Mouse (Mus musculus): ENCODE results near the gene Sptb. TPM values are rescaled to one million over a fixed set of nuclear protein-coding genes. Genes with fewer than 3 reads are reported as not detected.

Sptb gene
- total RNA-seq, 1 experiment from 2014 or later: 0.76 TPM

GRCm38 (mm10) chr12:76556187-76556586 is 154.2 kb downstream of the Sptb start:
- ATAC-seq (replicated peaks; ENCODE audit: insufficient number of reproducible peaks, low FRiP score, low TSS enrichment, poor library complexity, severe bottlenecking): no peak

DNA sequence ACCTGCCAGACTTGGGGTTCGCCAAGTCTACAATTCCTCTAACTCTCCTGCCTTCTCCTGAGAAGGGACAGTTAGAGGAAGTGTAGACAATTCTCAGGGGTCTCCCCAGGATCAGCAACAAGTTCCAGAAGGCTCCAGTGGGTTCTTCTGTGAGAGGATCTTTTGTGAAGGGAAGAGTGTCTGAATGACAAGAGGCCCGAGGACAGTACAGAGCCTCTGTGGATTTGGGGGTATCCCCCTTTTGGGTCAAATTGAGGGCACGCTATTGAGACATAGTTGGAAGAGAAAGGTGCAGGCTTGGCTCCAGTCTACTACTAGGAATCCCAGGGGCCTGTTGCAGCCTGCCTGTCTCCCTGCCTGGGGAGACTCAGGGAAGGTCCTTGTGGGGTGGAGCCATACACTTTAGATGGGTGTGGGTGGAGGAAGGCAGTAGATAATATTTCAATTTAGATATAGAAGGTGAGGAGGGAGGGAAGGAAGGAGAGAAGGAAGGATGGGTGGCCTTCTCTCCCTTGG is 155.4 kb downstream of the Sptb start:
- ATAC-seq (replicated peaks; ENCODE audit: insufficient number of reproducible peaks, low FRiP score, low TSS enrichment, poor library complexity, severe bottlenecking): no peak

- no peak for ATAC-seq (replicated peaks; ENCODE audit: insufficient number of reproducible peaks, low FRiP score, low TSS enrichment, poor library complexity, severe bottlenecking)
Measured at GRCm38 (mm10) chr12:76554392-76554791, 156.0 kb downstream of the Sptb start.

- ATAC-seq (replicated peaks; ENCODE audit: insufficient number of reproducible peaks, low FRiP score, low TSS enrichment, poor library complexity, severe bottlenecking): no peak
Measured at GRCm38 (mm10) chr12:76553917-76554316, 156.4 kb downstream of the Sptb start.

DNA sequence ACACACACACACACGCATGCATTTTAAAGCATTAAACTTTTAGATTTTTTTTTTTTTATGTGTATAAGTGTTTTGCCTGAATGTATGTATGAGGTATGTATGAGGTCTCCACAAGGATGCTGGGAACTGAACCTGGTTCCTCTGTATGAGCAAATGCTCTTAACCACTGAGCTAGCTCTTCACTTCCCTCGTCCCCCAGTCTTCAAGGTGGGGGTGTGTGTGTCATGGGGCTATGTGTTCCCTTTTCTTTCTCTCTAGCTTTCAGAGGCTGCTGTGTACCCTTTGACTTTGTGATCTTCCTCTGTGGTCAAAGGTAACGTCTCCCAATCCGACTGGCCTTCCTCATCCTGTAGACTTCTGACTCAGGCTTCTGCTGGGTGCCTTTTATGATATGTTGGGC is 157.4 kb downstream of the Sptb start:
- peak; percentile 70 for ATAC-seq (replicated peaks; ENCODE audit: insufficient number of reproducible peaks, low FRiP score, low TSS enrichment, poor library complexity, severe bottlenecking)

- peak; percentile 67 for ATAC-seq (replicated peaks; ENCODE audit: insufficient number of reproducible peaks, low FRiP score, low TSS enrichment, poor library complexity, severe bottlenecking)
Measured at GRCm38 (mm10) chr12:76552321-76552720, 158.0 kb downstream of the Sptb start.

DNA sequence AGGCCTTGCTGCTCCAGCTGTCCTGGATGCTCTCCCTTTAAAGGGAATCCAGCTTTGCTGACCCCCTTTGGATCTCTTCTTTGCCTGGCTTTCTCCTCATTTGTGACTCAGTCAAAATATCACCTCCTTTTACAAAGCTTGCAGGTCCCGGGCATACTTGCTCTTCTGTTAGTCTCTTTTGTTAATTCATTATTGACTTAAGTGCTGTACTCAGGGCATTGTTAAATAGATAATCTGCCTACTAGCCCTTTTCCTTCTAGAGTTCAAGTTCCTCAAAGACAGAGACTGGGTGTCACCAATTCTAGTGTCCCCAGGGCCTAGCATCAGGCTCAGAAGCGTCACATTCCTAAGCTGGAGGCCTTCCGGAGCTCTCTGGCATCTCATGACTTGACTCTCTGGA is 161.1 kb downstream of the Sptb start:
- ATAC-seq (replicated peaks; ENCODE audit: insufficient number of reproducible peaks, low FRiP score, low TSS enrichment, poor library complexity, severe bottlenecking): no peak

DNA sequence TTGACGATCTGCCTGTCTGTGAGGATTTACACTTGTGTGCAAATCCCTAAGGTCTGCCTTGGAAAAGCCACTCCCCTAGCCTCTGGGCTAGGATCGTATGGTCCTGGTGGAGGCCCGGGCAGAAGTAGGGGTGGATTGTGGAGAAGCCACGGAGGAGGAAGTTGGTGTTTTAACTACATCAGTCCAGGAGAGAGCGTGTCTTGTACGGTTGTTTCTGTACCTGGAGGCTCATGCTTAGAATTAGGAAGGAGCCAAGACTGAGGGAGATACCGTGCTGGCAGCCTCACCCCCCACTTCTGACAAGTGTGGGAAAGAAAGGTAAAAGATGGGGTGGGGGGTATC is 162.3 kb downstream of the Sptb start:
- ATAC-seq (replicated peaks; ENCODE audit: insufficient number of reproducible peaks, low FRiP score, low TSS enrichment, poor library complexity, severe bottlenecking): no peak

DNA sequence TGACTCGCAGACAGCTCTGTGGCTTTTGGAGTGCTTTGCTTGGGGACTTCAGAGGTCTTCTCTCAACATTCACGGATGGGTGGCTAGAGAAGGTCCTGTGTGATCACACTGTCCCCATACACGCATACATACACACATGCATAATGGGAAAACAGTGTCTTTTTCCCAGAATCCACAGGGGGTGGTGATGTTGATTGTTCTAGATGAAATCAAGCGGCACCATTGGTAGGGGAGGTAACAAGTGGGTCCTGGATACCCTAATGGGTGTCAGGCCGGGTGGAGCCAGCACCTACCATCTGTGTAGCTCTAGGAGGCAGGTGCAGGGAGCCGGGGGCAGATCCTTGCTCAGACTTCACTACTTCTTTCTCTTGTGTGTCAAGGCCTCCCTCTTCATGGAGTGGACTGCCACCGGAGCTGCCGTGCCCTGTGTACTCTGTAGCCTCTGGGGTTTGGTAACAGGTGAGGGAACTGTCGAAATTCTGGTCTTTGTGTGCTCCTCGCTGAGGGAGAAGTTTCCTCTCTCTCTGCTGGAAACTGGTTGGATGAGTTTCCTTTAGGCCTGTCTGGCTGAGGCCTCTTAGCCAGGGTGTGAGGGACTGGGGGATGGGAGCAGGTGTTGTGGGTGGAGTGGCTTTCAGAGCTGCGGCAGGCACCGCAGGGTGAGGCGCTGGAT is 162.8 kb downstream of the Sptb start:
- no peak for ATAC-seq (replicated peaks; ENCODE audit: insufficient number of reproducible peaks, low FRiP score, low TSS enrichment, poor library complexity, severe bottlenecking)

- no peak for ATAC-seq (replicated peaks; ENCODE audit: insufficient number of reproducible peaks, low FRiP score, low TSS enrichment, poor library complexity, severe bottlenecking)
Measured at GRCm38 (mm10) chr12:76546383-76547276, 163.7 kb downstream of the Sptb start.

GRCm38 (mm10) chr12:76545786-76546370 is 164.5 kb downstream of the Sptb start:
- no peak for ATAC-seq (replicated peaks; ENCODE audit: insufficient number of reproducible peaks, low FRiP score, low TSS enrichment, poor library complexity, severe bottlenecking)

DNA sequence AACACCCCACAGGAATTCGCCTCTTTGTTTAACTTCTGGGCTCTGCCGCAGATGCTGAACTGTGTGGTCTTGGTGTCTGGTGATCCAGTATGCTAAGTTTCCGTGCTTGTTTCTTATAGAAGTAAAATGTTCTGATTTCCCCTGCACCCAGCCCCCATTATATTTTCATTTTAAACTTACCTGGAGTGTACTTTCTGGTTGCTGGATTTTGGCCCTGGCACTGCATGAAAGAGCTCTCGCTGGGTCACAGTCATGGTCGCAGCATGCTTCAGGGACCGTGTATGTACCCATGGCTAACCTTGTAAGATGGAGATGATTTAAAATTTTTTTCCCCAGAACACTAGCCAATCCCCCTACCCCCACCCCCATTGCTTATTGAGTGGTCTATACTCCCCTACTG is 168.5 kb downstream of the Sptb start:
- no peak for ATAC-seq (replicated peaks; ENCODE audit: insufficient number of reproducible peaks, low FRiP score, low TSS enrichment, poor library complexity, severe bottlenecking)

DNA sequence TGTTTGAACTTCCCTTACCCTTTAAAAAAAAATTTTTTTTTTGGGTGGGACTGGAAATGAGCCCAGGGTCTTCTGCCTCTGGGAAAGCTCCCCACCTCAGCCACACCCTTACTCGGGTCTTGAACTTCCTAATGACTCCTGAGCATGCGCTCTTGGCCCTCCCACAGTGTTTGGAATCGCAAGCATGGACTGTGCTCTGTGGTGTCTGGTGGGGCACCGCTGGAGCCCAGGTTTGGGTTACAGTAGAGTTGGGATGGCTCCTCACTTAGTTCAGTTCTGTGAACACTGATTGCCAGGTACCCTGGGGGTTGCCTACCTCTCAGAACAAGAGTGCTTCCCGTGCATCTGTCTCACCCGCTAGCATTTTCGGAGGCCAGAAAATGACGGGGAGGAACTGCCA is 168.9 kb downstream of the Sptb start:
- no peak for ATAC-seq (replicated peaks; ENCODE audit: insufficient number of reproducible peaks, low FRiP score, low TSS enrichment, poor library complexity, severe bottlenecking)

- no peak for ATAC-seq (replicated peaks; ENCODE audit: insufficient number of reproducible peaks, low FRiP score, low TSS enrichment, poor library complexity, severe bottlenecking)
Measured at GRCm38 (mm10) chr12:76540701-76541221, 169.6 kb downstream of the Sptb start.

DNA sequence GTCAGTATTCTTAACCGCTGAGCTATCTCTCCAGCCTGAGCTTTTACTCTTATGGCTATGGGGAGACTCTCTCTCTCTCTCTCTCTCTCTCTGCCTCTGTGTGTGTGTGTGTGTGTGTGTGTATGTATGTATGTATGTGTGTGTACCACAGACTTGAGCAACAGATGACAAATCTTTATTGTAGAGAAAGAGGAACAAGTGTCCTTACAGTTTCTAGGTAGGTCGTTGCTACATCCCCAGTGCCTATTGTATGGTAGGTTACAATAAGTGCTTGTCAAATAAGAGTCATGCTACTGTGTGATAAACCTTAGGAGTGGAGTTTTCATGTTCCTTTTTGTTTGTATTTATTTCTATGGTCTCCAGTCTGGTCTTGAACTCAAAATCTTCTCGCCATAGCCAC is 170.2 kb downstream of the Sptb start:
- ATAC-seq (replicated peaks; ENCODE audit: insufficient number of reproducible peaks, low FRiP score, low TSS enrichment, poor library complexity, severe bottlenecking): peak; percentile 59

DNA sequence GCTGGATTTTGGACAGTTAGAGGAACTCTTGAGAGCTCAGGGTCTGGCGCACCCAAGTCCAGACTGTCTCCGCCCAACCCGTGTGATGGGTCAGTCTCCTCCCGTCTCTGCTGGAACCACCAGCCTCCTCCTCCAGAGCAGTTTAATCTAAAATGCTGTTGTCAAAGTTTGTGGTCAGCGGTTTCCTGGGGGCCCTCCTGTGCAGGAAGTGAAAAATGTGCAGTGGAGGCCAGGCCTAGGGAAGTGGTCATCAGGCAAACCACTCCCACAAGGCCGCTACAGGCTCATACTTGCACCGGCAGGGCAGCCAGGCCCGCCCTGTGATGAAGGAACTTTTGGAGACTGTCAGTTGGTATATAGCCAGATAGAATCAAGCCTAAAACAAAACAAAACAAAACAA is 172.9 kb downstream of the Sptb start:
- ATAC-seq (replicated peaks; ENCODE audit: insufficient number of reproducible peaks, low FRiP score, low TSS enrichment, poor library complexity, severe bottlenecking): peak; percentile 80

DNA sequence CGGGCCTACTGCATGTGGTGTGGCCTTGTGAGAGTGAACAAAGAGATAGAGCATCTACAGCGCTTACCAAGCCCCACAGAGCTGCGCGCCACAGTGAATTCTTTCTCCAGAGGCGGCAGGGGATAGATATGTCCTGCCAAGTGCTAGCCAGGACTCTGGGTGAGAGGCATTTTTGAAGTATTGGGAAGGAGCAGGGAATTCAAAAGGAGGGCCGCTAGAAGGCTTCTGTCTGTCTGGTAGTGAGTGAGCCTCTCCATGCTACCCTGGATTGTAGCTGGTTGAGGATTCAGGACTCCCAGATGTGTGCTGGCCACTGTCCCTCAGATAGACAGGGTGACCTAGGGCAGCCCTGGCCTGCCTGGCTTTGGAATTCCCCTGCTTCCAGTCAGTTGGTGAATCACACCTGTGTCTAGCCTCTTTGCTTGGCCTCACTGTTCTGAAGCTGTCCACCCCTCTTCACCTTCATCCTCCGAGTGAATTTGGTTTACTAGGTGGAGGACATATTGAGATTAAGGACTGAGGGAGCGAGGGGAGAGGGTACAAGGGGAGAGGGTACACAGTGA is 173.7 kb downstream of the Sptb start:
- ATAC-seq (replicated peaks; ENCODE audit: insufficient number of reproducible peaks, low FRiP score, low TSS enrichment, poor library complexity, severe bottlenecking): no peak

DNA sequence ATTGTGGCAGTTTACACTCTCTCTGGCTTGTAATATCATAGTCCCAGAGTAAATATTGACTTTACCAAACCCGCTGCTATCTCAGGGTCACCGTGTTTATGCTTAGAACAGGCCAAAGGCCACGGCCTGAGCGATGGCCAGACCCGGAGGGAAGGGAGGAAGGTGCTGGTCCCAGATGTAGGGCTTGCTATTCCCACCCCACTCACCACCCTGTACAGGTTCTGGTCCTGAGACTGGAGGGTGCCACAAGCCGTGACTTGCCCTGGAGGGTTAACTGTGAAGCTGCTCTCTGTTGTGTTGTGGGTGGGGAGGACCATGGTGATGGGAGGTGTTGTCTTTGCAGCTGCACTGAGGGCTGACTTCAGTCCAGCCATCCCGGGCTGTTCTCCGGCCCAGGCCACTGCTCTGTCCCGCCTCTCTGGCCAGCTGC is 174.9 kb downstream of the Sptb start:
- ATAC-seq (replicated peaks; ENCODE audit: insufficient number of reproducible peaks, low FRiP score, low TSS enrichment, poor library complexity, severe bottlenecking): no peak

DNA sequence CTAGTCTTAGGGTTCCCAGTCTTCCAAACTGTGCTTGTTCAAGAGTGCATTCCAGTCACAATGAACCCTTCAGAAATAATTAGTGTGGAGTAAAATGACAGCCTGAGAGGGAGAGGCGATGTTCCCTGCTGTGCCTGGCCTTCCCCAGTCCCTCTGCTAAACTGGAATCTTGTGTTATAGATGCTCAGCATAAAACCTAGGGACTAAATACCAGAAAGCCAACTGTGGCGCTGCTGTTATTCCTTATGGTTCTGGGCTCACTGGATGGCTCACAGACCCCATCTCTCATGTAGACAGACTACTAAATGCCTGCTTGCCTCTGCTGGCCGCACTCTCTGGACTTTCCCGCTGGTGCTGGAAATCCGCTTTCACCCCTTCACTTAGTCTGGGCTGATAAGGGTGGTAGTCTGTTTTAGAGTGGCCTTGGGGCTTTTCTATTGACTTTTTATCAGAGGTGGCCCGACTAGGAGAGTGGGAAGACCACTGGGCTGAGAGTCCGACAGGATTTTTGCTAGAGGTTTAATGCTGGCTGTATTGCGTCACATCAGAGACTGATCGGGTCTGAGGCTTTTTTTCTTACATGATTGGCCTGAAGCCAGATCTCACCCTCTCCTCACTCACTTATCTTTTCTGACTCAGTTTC is 175.6 kb downstream of the Sptb start:
- ATAC-seq (replicated peaks; ENCODE audit: insufficient number of reproducible peaks, low FRiP score, low TSS enrichment, poor library complexity, severe bottlenecking): no peak

All from monocyte, adult 5-6 weeks (primary cell).